Mouse (Mus musculus) lung, postnatal 0 days (tissue): ENCODE results near the gene Nf2. TPM values are rescaled to one million over a fixed set of nuclear protein-coding genes. Genes with fewer than 3 reads are reported as not detected.

Experiments
- ATAC-seq: fragments of 200-750 bp; cut with Nextera tagmentation; 2 replicates; pipeline ENCODE4 v1.8.0; 2017; ENCODE audit warnings: moderate library complexity
- DNase-seq: peaks from one replicate; pipeline ENCODE4 v3.0.0-alpha.2; 2016; ENCODE audit warnings: low spot score
- H3K27ac ChIP-seq: fragments of 300-500 bp; sonication (generic); 2 replicates; pipeline ENCODE4 v1.5.1; 2014; ENCODE audit warnings: antibody characterized with exemption, mild to moderate bottlenecking, low read length, mixed read lengths
- H3K27me3 ChIP-seq: fragments of 300-500 bp; sonication (generic); replicated peaks from 2 replicates; pipeline ENCODE4 v1.6.1; 2014; ENCODE audit warnings: low read length, mixed read lengths; ENCODE audit not compliant: insufficient read depth
- H3K36me3 ChIP-seq: fragments of 300-500 bp; sonication (generic); 2 replicates; pipeline ENCODE4 v1.6.1; 2014; ENCODE audit warnings: low read length, mixed read lengths; ENCODE audit not compliant: insufficient read depth
- H3K4me1 ChIP-seq: fragments of 300-500 bp; sonication (generic); 2 replicates; pipeline ENCODE4 v1.6.1; 2014; ENCODE audit warnings: antibody characterized with exemption, low read depth, low read length, mixed read lengths; ENCODE audit not compliant: insufficient read depth
- H3K4me2 ChIP-seq: fragments of 300-500 bp; sonication (generic); replicated peaks from 2 replicates; pipeline ENCODE4 v1.6.1; 2014; ENCODE audit warnings: low read depth, mild to moderate bottlenecking, low read length, moderate library complexity, mixed read lengths
- H3K4me3 ChIP-seq: fragments of 300-500 bp; sonication (generic); 2 replicates; pipeline ENCODE4 v1.5.1; 2014; ENCODE audit warnings: low read depth, low read length
- H3K9ac ChIP-seq: fragments of 300-500 bp; sonication (generic); replicated peaks from 2 replicates; pipeline ENCODE4 v1.6.1; 2014; ENCODE audit warnings: low read depth, mild to moderate bottlenecking
- H3K9me3 ChIP-seq: fragments of 300-500 bp; sonication (generic); 2 replicates; pipeline ENCODE4 v1.6.1; 2016; ENCODE audit warnings: low read length, mixed read lengths
- CTCF ChIP-seq: IDR thresholded peaks from 2 replicates; pipeline ENCODE4 v1.5.1; 2016; ENCODE audit warnings: antibody characterized with exemption, mild to moderate bottlenecking
- EP300 ChIP-seq: IDR thresholded peaks from 2 replicates; pipeline ENCODE4 v1.6.1; 2016; ENCODE audit warnings: antibody characterized with exemption, mild to moderate bottlenecking, control low read depth
- WGBS: fragments of 180-500 bp; shearing (Covaris S2); extraction: QIAGEN DNeasy Blood & Tissue Kit; methylation state at CpG from one replicate; pipeline ENCODE4 v1.1.7; 2014; 5-methylcytosine and 5-hydroxymethylcytosine counted together
- polyA plus RNA-seq: library from polyadenylated mRNA; unstranded; fragments of >200 nt; fragmentation: Nextera tagmentation; extraction: Ambion mirVana; gene quantifications from 2 replicates; pipeline ENCODE4 v1.2.1, GENCODE M21; 2015

Gene Nf2
- polyA plus RNA-seq, 1 experiment from 2014 or later, result 19.6 TPM

DNA sequence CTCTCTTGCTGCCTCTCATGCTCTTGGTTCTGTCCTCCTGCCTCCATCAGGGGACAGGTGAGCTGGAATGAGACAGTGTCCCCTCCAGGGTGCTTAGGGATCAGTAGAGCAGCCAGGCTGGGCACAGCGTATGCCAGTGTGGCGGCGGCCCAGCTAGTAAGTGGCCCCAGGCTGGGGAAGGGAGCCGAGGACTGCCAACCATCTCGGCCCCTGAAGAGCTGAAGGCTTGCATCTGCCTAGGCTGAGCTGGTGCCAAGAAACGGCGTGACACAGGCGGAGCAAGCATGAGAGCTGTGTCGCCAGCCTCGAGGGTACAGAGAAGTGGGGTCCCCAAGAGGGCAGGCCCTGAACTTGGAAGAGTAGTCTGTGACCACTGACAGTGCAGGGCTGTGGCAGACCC is 111.7 kb downstream of the Nf2 start:
- no peak for TF ChIP-seq CTCF
- no peak for TF ChIP-seq EP300
- Histone ChIP-seq H3K36me3 (no peaks in the 10 kb centered on the region), H3K9ac (no peak overlapping the region), H3K27ac (no peak overlapping the region), H3K4me2 (no peak overlapping the region), H3K27me3 (no peaks in the 10 kb centered on the region), H3K9me3 (no peaks in the 10 kb centered on the region), H3K4me1 (no peaks in the 10 kb centered on the region), H3K4me3 (no peak overlapping the region)
- ATAC-seq (no peak), DNase-seq (no peak)
- WGBS, result 79% methylated on average over 10 of the region's 10 CpGs

DNA sequence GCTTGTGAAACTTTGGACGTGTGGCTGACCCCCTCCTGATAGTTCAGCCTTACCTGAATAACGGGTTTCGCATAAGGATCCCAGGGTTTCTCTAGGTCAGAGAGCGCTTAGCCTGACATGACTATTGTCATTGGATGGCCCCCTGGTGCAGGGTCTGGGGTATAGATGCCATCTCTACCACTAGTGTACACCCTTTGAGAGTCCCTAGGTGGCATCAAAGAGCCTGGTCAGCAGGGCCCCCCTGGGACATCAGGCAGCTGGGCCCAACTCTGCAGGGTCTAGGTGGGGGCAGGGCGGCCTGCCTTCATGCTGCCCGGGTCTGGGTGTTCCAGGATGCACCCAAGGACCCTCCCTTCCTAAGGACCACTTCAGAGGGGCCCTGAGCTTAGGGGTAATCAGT is 113.0 kb downstream of the Nf2 start:
- no peak overlapping the region for H3K27ac ChIP-seq
- no peak overlapping the region for H3K9ac ChIP-seq
- DNase-seq, result no peak
- no peaks in the 10 kb centered on the region for H3K27me3 ChIP-seq
- TF ChIP-seq CTCF (peak; percentile 26), EP300 (no peak)
- WGBS, result 61% methylated on average over 6 of the region's 6 CpGs
- no peak overlapping the region for H3K4me2 ChIP-seq
- no peaks in the 10 kb centered on the region; the same call in 1 of the 2 replicates for H3K36me3 ChIP-seq
- no peak for ATAC-seq
- H3K4me3 ChIP-seq, result no peak overlapping the region
- no peaks in the 10 kb centered on the region for H3K4me1 ChIP-seq
- H3K9me3 ChIP-seq, result no peaks in the 10 kb centered on the region

DNA sequence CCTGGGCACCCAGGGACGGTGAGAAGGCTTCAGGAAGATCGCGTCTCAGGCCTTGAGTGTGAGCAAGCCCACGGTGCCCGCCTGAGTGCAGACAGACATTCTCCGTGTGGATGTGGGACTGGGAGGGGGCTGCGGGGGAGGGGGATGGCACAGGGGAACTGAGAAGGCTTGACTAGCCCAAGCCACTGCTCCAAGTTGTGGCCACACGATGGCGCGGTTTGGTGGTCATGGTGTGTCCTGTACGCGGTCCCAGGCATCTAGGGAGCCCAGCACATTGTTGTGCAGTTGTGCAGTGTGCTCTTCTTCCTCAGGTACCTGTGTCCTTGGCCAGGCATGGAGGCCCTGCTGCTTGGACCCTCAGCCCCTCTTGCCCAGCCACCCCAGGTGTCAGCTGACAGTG is 115.2 kb downstream of the Nf2 start:
- no peak overlapping the region for H3K9ac ChIP-seq
- no peak overlapping the region for H3K27ac ChIP-seq
- TF ChIP-seq CTCF (peak; percentile 30; the same call in 1 of the 2 replicates), EP300 (no peak)
- DNase-seq (no peak), ATAC-seq (no peak)
- H3K9me3 ChIP-seq, result no peaks in the 10 kb centered on the region
- H3K36me3 ChIP-seq, result no peaks in the 10 kb centered on the region; the same call in 1 of the 2 replicates
- H3K4me3 ChIP-seq, result no peak overlapping the region
- WGBS, result 35% methylated on average over 12 of the region's 12 CpGs
- no peak overlapping the region for H3K4me2 ChIP-seq
- H3K27me3 ChIP-seq, result no peaks in the 10 kb centered on the region
- no peaks in the 10 kb centered on the region; the same call in 1 of the 2 replicates for H3K4me1 ChIP-seq

GRCm38 (mm10) chr11:4731781-4732180 is 117.6 kb downstream of the Nf2 start:
- Histone ChIP-seq H3K27ac (no peak overlapping the region), H3K36me3 (no peaks in the 10 kb centered on the region; the same call in 1 of the 2 replicates), H3K4me1 (no peaks in the 10 kb centered on the region; the same call in 1 of the 2 replicates), H3K4me2 (no peak overlapping the region), H3K27me3 (no peaks in the 10 kb centered on the region), H3K4me3 (no peak overlapping the region), H3K9me3 (no peaks in the 10 kb centered on the region), H3K9ac (no peak overlapping the region)
- no peak for TF ChIP-seq CTCF
- no peak for TF ChIP-seq EP300
- DNase-seq (no peak), ATAC-seq (no peak)
- WGBS, result 78% methylated on average over 6 of the region's 7 CpGs

GRCm38 (mm10) chr11:4730913-4731312 is 118.4 kb downstream of the Nf2 start:
- WGBS, result 75% methylated on average over 5 of the region's 5 CpGs
- TF ChIP-seq CTCF (no peak), EP300 (no peak)

DNA sequence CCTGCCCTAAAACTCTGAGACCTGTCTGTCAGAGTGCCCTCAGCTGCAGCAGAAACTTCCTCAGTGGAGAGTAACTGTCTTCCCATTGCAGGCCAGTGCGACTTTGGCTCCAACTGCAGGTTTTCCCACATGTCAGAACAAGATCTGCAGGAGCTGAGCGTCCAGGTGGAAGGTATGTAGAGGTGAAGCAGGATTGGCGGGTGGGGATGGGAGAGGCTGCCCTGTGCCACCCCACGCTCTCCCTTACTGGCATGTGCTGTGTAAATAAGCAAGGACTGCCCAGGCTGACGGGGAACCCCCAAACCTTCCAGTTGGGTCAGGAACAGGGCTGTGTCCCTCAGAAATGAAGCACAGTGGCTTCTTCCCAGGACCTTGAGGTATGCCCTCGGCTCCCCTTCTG is 119.2 kb downstream of the Nf2 start:
- ATAC-seq, result peak; percentile 88
- Histone ChIP-seq H3K27me3 (no peaks in the 10 kb centered on the region), H3K9ac (no peak overlapping the region), H3K27ac (no peak overlapping the region), H3K4me2 (no peak overlapping the region), H3K4me3 (no peak overlapping the region), H3K4me1 (no peaks in the 10 kb centered on the region; the same call in 1 of the 2 replicates), H3K9me3 (no peaks in the 10 kb centered on the region), H3K36me3 (no peaks in the 10 kb centered on the region; the same call in 1 of the 2 replicates)
- TF ChIP-seq CTCF (no peak), EP300 (no peak)
- WGBS, result 59% methylated on average over 6 of the region's 6 CpGs
- peak; percentile 66 for DNase-seq

More at GRCm38 (mm10) chr11:4730913-4731312, 118.4 kb downstream of the Nf2 start:
- no peaks in the 10 kb centered on the region for H3K9me3 ChIP-seq
- H3K4me3 ChIP-seq, result no peak overlapping the region
- no peaks in the 10 kb centered on the region; the same call in 1 of the 2 replicates for H3K36me3 ChIP-seq
- no peaks in the 10 kb centered on the region for H3K27me3 ChIP-seq
- H3K4me2 ChIP-seq, result no peak overlapping the region
- no peak overlapping the region for H3K27ac ChIP-seq
- no peak overlapping the region for H3K9ac ChIP-seq
- no peaks in the 10 kb centered on the region; the same call in 1 of the 2 replicates for H3K4me1 ChIP-seq
- DNase-seq, result no peak
- no peak for ATAC-seq

DNA sequence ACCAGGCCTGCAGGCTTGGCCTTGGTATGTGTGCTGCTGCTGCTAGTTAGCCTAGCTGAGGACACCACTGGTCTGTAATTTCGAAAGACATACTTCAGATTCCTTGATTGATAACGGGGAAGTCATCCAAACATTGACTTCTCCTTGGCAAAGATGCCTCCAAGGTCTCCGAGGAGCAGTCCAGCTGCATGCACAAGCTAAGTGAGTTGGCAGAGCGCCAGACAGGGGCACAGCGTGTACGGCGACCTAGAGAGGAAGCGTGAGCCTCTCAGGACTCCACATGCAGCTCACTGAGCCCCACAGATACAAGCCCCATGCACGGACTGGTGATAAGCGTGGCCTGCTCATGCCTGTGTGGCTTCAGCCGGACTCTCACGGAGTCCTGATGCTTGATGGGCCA is 119.7 kb downstream of the Nf2 start:
- 13% methylated on average over 12 of the region's 12 CpGs for WGBS
- Histone ChIP-seq H3K4me3 (no peak overlapping the region), H3K4me1 (no peaks in the 10 kb centered on the region; the same call in 1 of the 2 replicates), H3K9me3 (no peaks in the 10 kb centered on the region), H3K36me3 (no peaks in the 10 kb centered on the region; the same call in 1 of the 2 replicates), H3K27me3 (no peaks in the 10 kb centered on the region), H3K4me2 (no peak overlapping the region), H3K9ac (no peak overlapping the region), H3K27ac (no peak overlapping the region)
- no peak for TF ChIP-seq CTCF
- TF ChIP-seq EP300, result no peak
- DNase-seq, result peak; percentile 58
- peak; percentile 63 for ATAC-seq
